Mouse (Mus musculus) ES-E14 (cell line): ENCODE results near the gene Dtx4. TPM values are rescaled to one million over a fixed set of nuclear protein-coding genes. Genes with fewer than 3 reads are reported as not detected.

Experiments used
- DNase-seq: peaks from one replicate; pipeline ENCODE4 v3.0.0-alpha.2; 2013; ENCODE audit warnings: low read depth, low spot score
- H3K27ac ChIP-seq: 2 replicates; pipeline ENCODE4 v1.5.1; 2012; ENCODE audit warnings: low read depth, mild to moderate bottlenecking, low read length, moderate library complexity, mixed read lengths; ENCODE audit not compliant: poor library complexity, insufficient read depth, severe bottlenecking
- H3K36me3 ChIP-seq: 2 replicates; pipeline ENCODE4 v1.6.1; 2012; ENCODE audit warnings: mild to moderate bottlenecking, low read length, moderate library complexity, mixed read lengths; ENCODE audit not compliant: control insufficient read depth, poor library complexity, insufficient read depth, severe bottlenecking
- H3K4me1 ChIP-seq, 2 experiments: fragments of 150-350 bp in 1 of 2; sonication (generic) in 1 of 2; 2 replicates each; pipeline ENCODE4 v1.6.1; 2012; ENCODE audit warnings: low read length in 2 of 2, mild to moderate bottlenecking in 1 of 2, mixed read lengths in 1 of 2; ENCODE audit not compliant: control insufficient read depth in 2 of 2, insufficient read depth in 2 of 2, poor library complexity in 1 of 2
- H3K4me3 ChIP-seq, 2 experiments: fragments of 150-350 bp in 1 of 2; sonication (generic) in 1 of 2; 2 replicates each; pipeline ENCODE4 v1.5.1; 2012; ENCODE audit warnings: low read length in 2 of 2, low read depth in 1 of 2, mild to moderate bottlenecking in 1 of 2, mixed read lengths in 1 of 2; ENCODE audit not compliant: insufficient read depth in 1 of 2, poor library complexity in 1 of 2, severe bottlenecking in 1 of 2
- H3K9ac ChIP-seq: 2 replicates; pipeline ENCODE4 v1.6.1; 2012; ENCODE audit warnings: low read depth, mild to moderate bottlenecking, low read length, mixed read lengths; ENCODE audit not compliant: poor library complexity, insufficient read depth, severe bottlenecking
- H3K9me3 ChIP-seq: fragments of 150-350 bp; sonication (generic); 2 replicates; pipeline ENCODE4 v1.6.1; 2012; ENCODE audit warnings: low read depth, mild to moderate bottlenecking, low read length; ENCODE audit not compliant: control insufficient read depth, insufficient read depth
- CHD2 ChIP-seq: IDR thresholded peaks from 2 replicates; pipeline ENCODE4 v1.6.1; 2014; ENCODE audit warnings: mild to moderate bottlenecking, low read depth, low read length, inconsistent platforms
- HCFC1 ChIP-seq: IDR thresholded peaks from 2 replicates; pipeline ENCODE4 v1.6.1; 2012; ENCODE audit warnings: low read length, inconsistent platforms, borderline replicate concordance; ENCODE audit not compliant: insufficient read depth
- MAFK ChIP-seq: IDR thresholded peaks from 2 replicates; pipeline ENCODE4 v1.6.1; 2014; ENCODE audit warnings: mild to moderate bottlenecking, low read depth, low read length, inconsistent platforms; ENCODE audit not compliant: insufficient read depth
- ZC3H11A ChIP-seq: IDR thresholded peaks from 2 replicates; pipeline ENCODE4 v1.6.1; 2012; ENCODE audit warnings: low read depth, mild to moderate bottlenecking, inconsistent platforms, low read length, borderline replicate concordance
- ZNF384 ChIP-seq: IDR thresholded peaks from 2 replicates; pipeline ENCODE4 v1.6.1; 2012; ENCODE audit warnings: low read depth, low read length, inconsistent platforms
- in situ Hi-C, 2 experiments: fragments of 600-800 bp; cut with MboI; formaldehyde crosslinking; loops; one replicate each; pipeline ENCODE4 v1.15.1; 2025; ENCODE audit warnings: low sequenced_read_pairs in 2 of 2, inconsistent platforms in 1 of 2; ENCODE audit not compliant: unreplicated experiment in 2 of 2
- total RNA-seq: library from RNA; depleted of rRNA; stranded (reverse); fragments of 300-350 nt; gene quantifications from 2 replicates; pipeline ENCODE4 v1.2.3, GENCODE M21; 2012

Gene Dtx4
- total RNA-seq, 1 experiment, result 1.4 TPM

- H3K9me3 ChIP-seq, result no peaks in the 10 kb centered on the region
- in situ Hi-C loops, result loop anchor here in 1 of 2 experiments (5.0 to 10.0 kb wide), 2 partner anchors 74 to 306 kb away; no protein-coding TSS in a partner anchor
- H3K4me3 ChIP-seq, result peak overlapping the region in 1 of 2 experiments; percentile 80; a peak in 1 of 4 replicates
- H3K27ac ChIP-seq, result no peak overlapping the region
- no peaks in the 10 kb centered on the region for H3K36me3 ChIP-seq
- H3K9ac ChIP-seq, result no peak overlapping the region
- TF ChIP-seq ZC3H11A (no peak), ZNF384 (no peak), MAFK (no peak)
- no peak for DNase-seq
- H3K4me1 ChIP-seq, result no peaks in the 10 kb centered on the region
These were observed 17.3 kb upstream of the Dtx4 start for GRCm38 (mm10) chr19:12518541-12518890.

GRCm38 (mm10) chr19:12517671-12518540 lies 16.7 kb upstream of the Dtx4 start:
- peak overlapping the region; percentile 42 to 80 for H3K4me3 ChIP-seq
- H3K27ac ChIP-seq, result no peak overlapping the region
- no peaks in the 10 kb centered on the region for H3K36me3 ChIP-seq
- TF ChIP-seq ZC3H11A (peak; percentile 86; the same call in 1 of the 2 replicates), CHD2 (no peak), MAFK (peak; percentile 36; the same call in 1 of the 2 replicates), HCFC1 (0 out of 2 replicates have a peak, but pooled peaks have one; percentile 28), ZNF384 (peak; percentile 93)
- H3K9me3 ChIP-seq, result no peaks in the 10 kb centered on the region
- DNase-seq, result peak; percentile 43
- no peaks in the 10 kb centered on the region for H3K4me1 ChIP-seq
- in situ Hi-C loops, result loop anchor here in 1 of 2 experiments (5.0 to 10.0 kb wide), 2 partner anchors 74 to 307 kb away; no protein-coding TSS in a partner anchor
- H3K9ac ChIP-seq, result peak overlapping the region; percentile 60

- H3K27ac ChIP-seq, result no peak overlapping the region
- in situ Hi-C loops, result loop anchor here in 1 of 2 experiments (5.0 to 10.0 kb wide), 2 partner anchors 78 to 310 kb away; no protein-coding TSS in a partner anchor
These were observed 13.4 kb upstream of the Dtx4 start for GRCm38 (mm10) chr19:12514621-12515020.

GRCm38 (mm10) chr19:12502756-12503155 lies 1.5 kb upstream of the Dtx4 start:
- Histone ChIP-seq H3K27ac (no peak overlapping the region), H3K4me1 (peaks cover 0 to 2% of the 10 kb centered on the region in 2 experiments; a peak in 2 of 4 replicates), H3K9me3 (no peaks in the 10 kb centered on the region), H3K4me3 (no peak overlapping the region), H3K36me3 (no peaks in the 10 kb centered on the region), H3K9ac (no peak overlapping the region)
- TF ChIP-seq MAFK (no peak), ZC3H11A (no peak), HCFC1 (no peak), CHD2 (no peak), ZNF384 (no peak)
- in situ Hi-C loops, result no loop called here
- no peak for DNase-seq

More at GRCm38 (mm10) chr19:12514621-12515020, 13.4 kb upstream of the Dtx4 start:
- TF ChIP-seq HCFC1, result no peak
- TF ChIP-seq CHD2, result no peak
- no peak for TF ChIP-seq ZNF384
- no peak for TF ChIP-seq MAFK
- H3K9me3 ChIP-seq, result no peaks in the 10 kb centered on the region
- DNase-seq, result no peak
- H3K9ac ChIP-seq, result no peak overlapping the region
- no peaks in the 10 kb centered on the region for H3K4me1 ChIP-seq
- no peak overlapping the region for H3K4me3 ChIP-seq
- no peaks in the 10 kb centered on the region for H3K36me3 ChIP-seq

- Histone ChIP-seq H3K27ac (no peak overlapping the region), H3K9me3 (no peaks in the 10 kb centered on the region), H3K9ac (peak overlapping the region; percentile 72), H3K4me3 (peak overlapping the region; percentile 71 to 97), H3K36me3 (no peaks in the 10 kb centered on the region), H3K4me1 (peaks cover 0 to 2% of the 10 kb centered on the region in 2 experiments; a peak in 2 of 4 replicates)
- TF ChIP-seq ZC3H11A, result no peak
- no peak for TF ChIP-seq ZNF384
- no peak for TF ChIP-seq HCFC1
- no peak for TF ChIP-seq MAFK
- TF ChIP-seq CHD2, result no peak
- DNase-seq, result no peak
- in situ Hi-C loops, result no loop called here
These were observed 358 bp downstream of the Dtx4 start for GRCm38 (mm10) chr19:12500881-12501311.
